Mouse (Mus musculus): ENCODE data around the gene Skor1. TPM values are rescaled to one million over a fixed set of nuclear protein-coding genes. Genes with fewer than 3 reads are reported as not detected.

Gene Skor1
- total RNA-seq, 2 experiments from 2014 or later: 0.09 to 0.57 TPM

DNA sequence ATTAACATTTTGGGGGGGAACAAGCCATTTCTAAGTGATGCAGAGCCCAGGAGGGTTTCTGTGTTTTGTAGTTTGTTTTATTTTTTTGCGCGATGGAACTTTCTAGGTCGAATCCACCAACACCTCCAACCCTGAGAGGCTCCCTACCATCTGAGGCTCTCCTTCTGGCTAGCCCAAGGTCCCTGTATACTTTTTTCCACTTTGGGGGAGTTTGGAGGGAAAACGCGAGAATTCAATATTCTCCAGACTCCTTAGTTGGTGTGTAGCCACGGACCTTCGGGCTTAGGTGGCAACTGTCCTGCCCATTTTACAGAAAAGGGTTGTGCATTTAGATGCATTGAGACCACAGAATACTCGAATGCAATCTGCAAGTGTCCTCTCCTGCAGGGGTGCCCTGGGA, 12.5 kb downstream of the Skor1 start:
- no peak for DNase-seq (ENCODE audit: low spot score in 2 of 2)

GRCm38 (mm10) chr9:63135801-63136200, 13.0 kb downstream of the Skor1 start:
- DNase-seq (ENCODE audit: low spot score in 2 of 2): peak; percentile 61 to 67

- no peak for DNase-seq (ENCODE audit: low spot score in 2 of 2)
These were observed 13.4 kb downstream of the Skor1 start for GRCm38 (mm10) chr9:63135356-63135755.

- no peak for DNase-seq (ENCODE audit: low spot score in 2 of 2)
These were observed 15.1 kb downstream of the Skor1 start for GRCm38 (mm10) chr9:63133659-63134058.

DNA sequence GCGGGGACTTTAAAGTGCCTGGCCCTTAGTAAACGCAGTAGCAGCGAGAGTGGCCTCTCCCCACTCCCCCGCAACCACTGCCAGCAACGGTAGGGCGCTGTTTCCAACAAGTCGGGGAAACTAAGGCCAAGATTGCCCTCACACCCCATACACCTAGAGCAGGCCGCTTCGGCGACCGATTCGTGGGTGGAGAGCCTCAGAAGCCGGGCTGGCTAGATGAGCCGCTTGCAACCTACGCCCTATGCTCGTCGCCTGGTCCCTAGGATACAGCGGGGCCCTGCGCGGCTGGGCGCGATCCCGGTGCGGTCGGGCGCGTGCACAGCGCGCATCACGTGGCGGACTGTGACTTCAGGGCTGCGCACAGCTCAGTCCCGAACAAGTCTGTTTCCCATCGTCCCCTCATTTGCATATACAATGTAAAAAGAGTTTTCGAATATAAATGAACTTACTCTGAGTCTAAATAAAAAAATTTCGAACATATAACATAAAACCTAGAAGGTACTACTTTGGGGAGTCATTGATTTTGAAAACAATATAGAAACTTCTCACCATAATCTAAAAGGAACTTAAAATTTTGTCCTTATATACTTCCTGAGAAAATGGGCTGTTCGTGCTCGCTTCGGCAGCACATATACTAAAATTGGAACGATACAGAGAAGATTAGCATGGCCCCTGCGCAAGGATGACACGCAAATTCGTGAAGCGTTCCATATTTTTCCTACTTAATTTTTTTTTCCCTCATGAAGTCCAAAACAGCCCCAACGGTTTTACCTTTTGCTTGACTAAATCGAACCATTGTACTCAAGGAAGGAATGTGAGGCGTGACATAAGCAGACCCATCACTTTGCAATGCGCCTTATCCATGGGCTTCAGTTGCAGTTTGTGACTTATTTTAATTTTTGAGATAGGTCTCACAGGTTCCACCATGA, 15.8 kb downstream of the Skor1 start:
- peak; percentile 93 to 95 for DNase-seq (ENCODE audit: low spot score in 2 of 2)

- peak in 1 of 2 experiments; percentile 37 for DNase-seq (ENCODE audit: low spot score in 2 of 2)
These were observed 16.7 kb downstream of the Skor1 start for GRCm38 (mm10) chr9:63131957-63132602.

DNA sequence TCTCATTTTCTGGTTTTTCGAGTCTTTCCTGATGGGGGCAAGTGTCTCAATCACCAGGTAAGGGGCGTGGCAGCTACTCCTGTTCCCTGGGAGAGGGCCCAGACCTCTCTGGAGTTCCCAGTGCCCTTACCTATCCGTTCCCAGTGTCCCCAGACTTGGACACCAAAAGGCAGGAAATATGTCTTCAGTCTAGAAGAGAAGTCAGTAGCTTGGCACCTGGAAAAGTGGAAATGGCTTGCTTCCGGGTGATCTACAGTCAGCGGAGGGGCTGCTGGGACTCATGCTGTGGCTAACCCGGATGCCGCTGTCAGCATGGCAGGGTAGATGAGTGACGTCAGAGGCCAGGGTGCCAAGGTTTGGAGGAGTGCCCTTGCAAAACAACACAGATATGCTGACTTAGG, 19.1 kb downstream of the Skor1 start:
- DNase-seq (ENCODE audit: low spot score in 2 of 2): no peak

GRCm38 (mm10) chr9:63124512-63124911, 24.2 kb downstream of the Skor1 start:
- no peak for DNase-seq (ENCODE audit: low spot score in 2 of 2)

DNA sequence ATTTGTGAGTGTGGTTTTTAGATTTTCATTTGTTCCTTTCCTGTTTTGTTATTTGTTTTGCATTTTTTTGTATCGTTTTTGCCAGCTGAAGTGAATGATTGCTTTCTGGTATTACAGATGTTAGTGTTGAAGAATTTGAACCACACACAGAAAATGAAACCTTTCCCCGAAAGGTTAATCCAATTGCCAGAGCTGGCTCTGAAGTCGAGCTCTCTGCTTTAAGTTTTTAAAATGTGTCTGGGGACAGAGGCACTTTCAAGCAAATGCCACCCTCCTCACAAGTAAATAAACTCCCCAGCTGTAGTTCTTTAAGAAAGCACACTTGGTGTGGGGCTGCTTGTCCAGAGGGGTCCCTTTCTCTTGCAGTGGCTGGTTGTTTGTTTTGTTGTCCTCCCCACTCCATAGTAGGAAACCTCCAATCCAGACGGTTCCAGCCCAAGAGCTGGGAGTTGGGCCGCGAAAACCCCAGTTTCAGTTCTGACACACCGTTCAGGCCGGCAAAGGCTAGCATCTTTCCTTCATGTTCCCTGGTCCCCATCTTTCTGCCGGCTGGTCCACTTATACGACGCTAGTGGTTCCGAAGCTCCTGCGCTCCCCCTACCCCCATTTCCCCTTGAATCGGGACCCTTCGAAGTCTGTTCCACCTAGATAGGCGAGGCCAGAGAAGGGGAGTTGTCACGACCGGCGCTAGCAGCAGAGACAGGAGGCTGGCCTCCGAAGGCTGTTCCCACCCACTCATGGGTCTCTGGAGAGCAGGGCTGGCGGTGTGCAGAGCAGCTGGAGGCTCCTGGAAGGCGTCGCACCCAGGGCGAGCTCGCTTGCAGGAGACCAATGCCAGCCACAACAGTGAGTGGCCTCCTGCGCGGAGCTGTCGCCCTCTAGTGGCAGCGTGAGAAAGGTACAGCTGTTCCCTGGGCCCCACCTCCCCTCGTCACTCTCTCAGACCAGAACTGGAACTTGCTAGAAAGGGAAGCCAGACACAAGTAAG, 25.0 kb downstream of the Skor1 start:
- DNase-seq (ENCODE audit: low spot score in 2 of 2): peak; percentile 89 to 90

DNA sequence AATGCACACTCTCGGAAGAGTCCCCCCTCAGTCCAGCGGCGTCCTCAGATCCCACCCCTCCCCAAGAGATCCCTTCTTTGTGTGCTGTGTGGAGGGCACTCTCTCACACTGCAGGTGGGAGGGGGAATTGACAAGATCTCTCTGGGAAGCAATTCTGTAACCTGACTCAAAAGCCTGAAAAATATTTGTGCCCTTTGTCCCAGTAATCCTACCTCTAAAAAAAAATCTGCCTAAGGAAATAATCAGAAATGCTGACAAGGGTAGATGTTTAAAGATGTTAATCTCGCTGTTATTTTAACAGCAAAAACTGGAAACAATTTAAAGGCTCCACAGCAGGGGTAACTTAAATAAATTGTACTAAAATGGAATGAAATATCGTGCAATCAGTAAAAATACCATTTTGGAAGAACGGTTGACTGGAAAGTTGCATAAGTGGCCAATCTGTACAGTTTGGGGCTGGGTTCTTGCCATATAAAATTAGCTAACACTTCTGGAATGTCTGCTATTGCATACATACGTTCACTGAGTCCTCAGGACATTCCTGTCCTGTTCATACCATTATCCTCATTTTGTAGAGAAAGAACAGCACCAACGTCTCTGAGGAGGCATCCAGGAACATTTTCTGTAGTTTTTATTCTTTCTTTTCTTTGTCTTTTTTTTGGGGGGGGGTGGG, 26.5 kb downstream of the Skor1 start:
- no peak for DNase-seq (ENCODE audit: low spot score in 2 of 2)

DNA sequence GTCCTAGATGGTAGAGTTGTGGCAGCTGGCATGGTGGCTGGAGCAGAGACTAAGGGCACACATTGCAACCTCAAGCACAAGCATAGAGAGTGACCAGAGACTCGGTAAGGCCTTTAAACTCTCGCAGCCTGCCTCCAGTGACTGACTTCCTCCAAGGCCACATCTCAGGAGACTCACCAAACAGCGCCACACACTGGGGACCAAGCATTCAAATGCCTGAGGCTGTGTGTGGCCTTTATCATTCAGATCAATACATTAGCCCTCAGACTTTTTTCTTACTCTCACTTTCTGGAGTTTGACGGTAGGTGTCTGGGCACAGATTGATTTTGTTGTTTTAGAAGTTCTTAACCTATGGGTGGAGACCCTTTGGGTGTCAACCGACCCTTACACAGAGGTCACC, 30.4 kb downstream of the Skor1 start:
- DNase-seq (ENCODE audit: low spot score in 2 of 2): no peak

DNA sequence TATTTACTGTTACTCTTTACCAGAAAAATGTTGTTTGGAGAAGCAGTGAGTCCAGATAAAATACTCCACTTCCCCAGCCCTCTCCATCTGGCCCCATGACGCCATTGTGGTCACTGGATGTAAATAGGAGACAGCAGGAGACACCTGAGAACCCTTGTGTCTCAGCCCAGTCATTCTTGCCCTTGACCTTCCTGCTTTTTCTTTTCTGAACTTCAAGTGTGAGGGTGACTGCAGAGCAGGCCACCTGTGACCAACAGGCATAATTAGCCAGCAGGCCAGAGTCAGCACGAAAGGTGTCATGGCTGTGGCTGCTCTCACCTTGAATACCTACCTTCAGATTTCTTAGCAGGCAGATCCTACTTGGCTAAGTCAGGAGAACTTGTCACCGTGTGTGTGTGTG, 36.2 kb downstream of the Skor1 start:
- DNase-seq (ENCODE audit: low spot score in 2 of 2): no peak

- DNase-seq (ENCODE audit: low spot score in 2 of 2): no peak
These were observed 39.0 kb downstream of the Skor1 start for GRCm38 (mm10) chr9:63109782-63110087.

DNA sequence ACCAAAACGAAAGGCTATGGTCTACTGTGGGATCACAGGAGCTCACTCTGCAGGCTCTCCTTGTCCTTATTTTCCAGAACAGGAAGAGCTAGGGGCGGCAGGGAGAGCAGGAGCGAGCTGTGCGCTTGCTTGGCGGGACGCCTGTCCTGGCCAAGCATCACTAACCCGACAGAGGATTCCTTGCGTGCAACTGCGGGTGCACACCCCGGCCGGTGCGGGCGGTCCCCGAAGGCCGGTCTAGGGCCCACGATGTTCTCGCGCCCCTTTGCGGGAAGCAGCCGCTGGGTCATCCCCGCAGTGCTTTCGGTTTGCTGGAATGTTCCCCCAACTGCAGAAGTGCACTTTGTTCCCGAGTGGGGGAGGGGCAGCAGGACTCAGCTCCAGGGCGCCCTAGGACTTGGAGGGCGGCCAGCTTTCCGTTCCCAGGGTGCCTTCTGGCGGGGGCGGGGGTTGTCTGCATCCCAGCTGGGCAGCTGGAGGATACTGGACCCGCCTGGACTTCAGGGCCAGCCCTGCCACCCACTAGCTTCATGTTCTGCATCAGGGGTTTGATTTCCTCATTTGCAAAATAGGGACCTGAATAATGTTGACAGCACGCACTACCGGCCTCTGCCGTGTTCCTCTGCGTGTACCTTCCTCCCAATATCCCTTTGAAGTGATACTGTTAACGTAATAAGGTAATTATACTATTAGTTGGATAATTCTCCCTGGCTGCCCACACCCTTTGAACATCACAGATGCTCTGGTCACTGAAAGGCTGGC, 39.6 kb downstream of the Skor1 start:
- DNase-seq (ENCODE audit: low spot score in 2 of 2): peak; percentile 91 to 94

DNA sequence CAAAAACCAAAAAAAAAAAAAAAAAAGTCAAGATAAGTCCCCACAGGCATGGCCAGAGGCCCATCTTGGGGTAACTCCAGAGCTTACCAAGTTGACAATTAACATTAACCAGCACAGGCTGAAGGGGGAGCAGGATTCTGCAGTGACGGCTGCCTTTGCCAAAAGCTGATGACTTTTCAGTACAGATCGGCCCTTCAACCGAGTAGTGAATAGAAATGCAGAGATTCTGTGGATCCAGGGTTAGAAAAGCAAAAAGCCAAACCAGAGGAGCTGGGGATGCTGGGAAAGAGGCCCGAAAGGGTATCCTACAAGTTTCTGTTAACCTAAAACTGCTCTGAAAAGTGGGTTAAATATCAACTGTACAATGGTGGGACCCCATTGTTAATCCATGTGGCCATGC, 40.2 kb downstream of the Skor1 start:
- DNase-seq (ENCODE audit: low spot score in 2 of 2): peak; percentile 12

DNA sequence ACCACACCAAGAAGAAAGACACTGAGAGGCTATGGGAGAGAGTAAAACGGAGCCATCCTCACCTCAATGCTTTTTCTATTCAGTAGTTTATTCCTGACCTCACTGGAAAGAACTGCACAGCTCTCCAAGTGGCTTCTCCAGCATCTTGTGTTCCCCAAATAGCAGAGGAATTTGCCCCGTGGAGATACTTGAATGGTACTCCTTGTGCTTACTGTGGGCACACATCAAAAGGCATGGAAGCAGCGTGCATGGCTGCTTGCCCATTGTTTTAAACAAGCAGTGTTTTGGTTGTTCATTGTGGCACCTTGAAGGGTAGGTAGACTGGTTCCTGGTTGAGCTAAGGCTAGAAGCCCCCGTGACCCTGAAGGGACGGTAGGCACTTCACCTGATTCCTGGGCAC, 48.1 kb downstream of the Skor1 start:
- no peak for DNase-seq (ENCODE audit: low spot score in 2 of 2)

GRCm38 (mm10) chr9:63099876-63100275, 48.9 kb downstream of the Skor1 start:
- no peak for DNase-seq (ENCODE audit: low spot score in 2 of 2)

DNA sequence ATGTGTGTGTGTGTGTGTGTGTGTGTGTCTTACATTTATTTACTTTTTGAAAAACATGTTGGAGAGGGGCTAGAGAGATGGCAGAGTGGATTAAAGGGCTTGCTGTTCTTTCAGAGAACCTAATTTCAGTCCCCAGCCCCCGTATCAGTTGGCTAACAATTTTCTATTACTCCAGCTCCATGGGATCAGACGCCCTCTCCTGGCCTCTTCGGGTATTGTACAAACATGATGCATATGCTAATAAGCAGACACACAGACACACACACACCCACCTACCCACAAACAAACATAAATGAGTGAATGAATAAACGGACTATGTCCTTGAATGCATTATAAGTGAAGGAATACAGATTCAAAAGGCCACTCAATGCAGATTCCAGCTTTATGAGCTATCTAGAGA, 49.4 kb downstream of the Skor1 start:
- no peak for DNase-seq (ENCODE audit: low spot score in 2 of 2)

- no peak for DNase-seq (ENCODE audit: low spot score in 2 of 2)
These were observed 49.9 kb downstream of the Skor1 start for GRCm38 (mm10) chr9:63098887-63099286.

GRCm38 (mm10) chr9:63097204-63097603, 51.6 kb downstream of the Skor1 start:
- no peak for DNase-seq (ENCODE audit: low spot score in 2 of 2)

Measured in layer of hippocampus, postnatal 14 days (tissue).